In genomic region chr13:54079782-54080759, GRCm38 (mm10) we compare ENCODE assay signal across 13 mouse cellular contexts. TPM values are rescaled to one million over a fixed set of nuclear protein-coding genes. Genes with fewer than 3 reads are reported as not detected.
DNase-seq lines count a peak whose midpoint lies in the region; ATAC-seq and TF ChIP-seq lines count a peak whose summit lies in the region.
"Had no signal": no experiment of that assay in that cellular context is flagged by ENCODE, and none has a peak within 500 bp of the region (broad histone marks: within the 10 kb centered on the region; RNA-seq: fewer than 3 reads in every experiment).

No protein-coding gene starts in this region.

- H3K27ac ChIP-seq in forebrain, embryonic 14.5 days (ENCODE audit: low read depth, low read length), result no peak overlapping the region
- H3K27ac ChIP-seq in forebrain, embryonic 12.5 days, result no peak overlapping the region
- 0 out of 2 replicates have a peak overlapping the region, but pooled peaks have one; percentile 8 for H3K27ac ChIP-seq in limb, embryonic 12.5 days
- no peak overlapping the region for H3K27ac ChIP-seq in limb, embryonic 10.5 days
- peak overlapping the region; percentile 66 for H3K27ac ChIP-seq in kidney, adult 2 months (ENCODE audit: insufficient read depth, low read depth, low read length)
- peak overlapping the region; percentile 92 for H3K27ac ChIP-seq in small intestine, adult 2 months (ENCODE audit: insufficient read depth, low read depth, low read length)
- H3K27ac ChIP-seq: embryonic facial prominence, embryonic 15.5 days; hindbrain, embryonic 13.5 days had no signal

- no peak for ATAC-seq in forebrain, embryonic 14.5 days
- no peak for ATAC-seq in forebrain, embryonic 12.5 days (ENCODE audit: low FRiP score)
- no peak for ATAC-seq in limb, embryonic 12.5 days (ENCODE audit: insufficient number of reproducible peaks, insufficient read depth, low FRiP score, low TSS enrichment, low read depth)

- peak; percentile 26 for DNase-seq in forebrain, embryonic 14.5 days (ENCODE audit: low spot score)
- no peak for DNase-seq in limb, embryonic 10.5 days (ENCODE audit: low spot score)
- DNase-seq in kidney, adult 2 months, result peak; percentile 77
- DNase-seq in gastrocnemius, postnatal 36 days, result no peak
- no peak for DNase-seq in ovary, postnatal 14 days (ENCODE audit: low spot score)
- DNase-seq: midbrain, embryonic 14.5 days had no signal

- H3K9me3 ChIP-seq in forebrain, embryonic 14.5 days (replicated peaks; ENCODE audit: control insufficient read depth, low read length), result no peaks in the 10 kb centered on the region
- H3K9me3 ChIP-seq in forebrain, embryonic 12.5 days, result no peaks in the 10 kb centered on the region
- no peaks in the 10 kb centered on the region for H3K9me3 ChIP-seq in limb, embryonic 12.5 days
- H3K9me3 ChIP-seq in limb, embryonic 10.5 days (replicated peaks), result no peaks in the 10 kb centered on the region
- H3K9me3 ChIP-seq: embryonic facial prominence, embryonic 15.5 days; hindbrain, embryonic 13.5 days had no signal

- no peak for TF ChIP-seq CTCF in kidney, adult 2 months (conservative IDR thresholded peaks at IDR 0.05; ENCODE audit: insufficient read depth, insufficient read length, low read depth, low read length)
- TF ChIP-seq CTCF in small intestine, adult 2 months (IDR thresholded peaks at IDR 0.05; ENCODE audit: extremely low read depth, insufficient read length, insufficient replicate concordance, low read depth, low read length), result no peak

- peaks cover 6% of the 10 kb centered on the region; the same call in 1 of the 2 replicates for H3K36me3 ChIP-seq in forebrain, embryonic 14.5 days (ENCODE audit: control insufficient read depth, insufficient read depth, low read length)
- H3K36me3 ChIP-seq in forebrain, embryonic 12.5 days (replicated peaks), result no peaks in the 10 kb centered on the region
- H3K36me3 ChIP-seq in limb, embryonic 12.5 days, result no peaks in the 10 kb centered on the region
- H3K36me3 ChIP-seq in limb, embryonic 10.5 days, result peaks cover 12% of the 10 kb centered on the region
- no peaks in the 10 kb centered on the region for H3K36me3 ChIP-seq in kidney, adult 2 months (ENCODE audit: control insufficient read depth, insufficient read depth, low read length)
- peaks cover 9% of the 10 kb centered on the region for H3K36me3 ChIP-seq in small intestine, adult 2 months (ENCODE audit: control insufficient read depth, insufficient read depth, low read length)
- H3K36me3 ChIP-seq: embryonic facial prominence, embryonic 15.5 days; hindbrain, embryonic 13.5 days had no signal

- intact Hi-C loops in gastrocnemius, postnatal 36 days (cut with DNase I), result no loop called here

- WGBS in forebrain, embryonic 14.5 days, result 78% methylated on average over 12 of the region's 12 CpGs
- WGBS in forebrain, embryonic 12.5 days, result 83% methylated on average over 12 of the region's 12 CpGs
- 72% methylated on average over 12 of the region's 12 CpGs for WGBS in limb, embryonic 12.5 days
- WGBS in limb, embryonic 10.5 days, result 87% methylated on average over 12 of the region's 12 CpGs
- 46% methylated on average over 12 of the region's 12 CpGs for WGBS in kidney, adult 2 months
- 46% methylated on average over 12 of the region's 12 CpGs for WGBS in small intestine, adult 2 months

- H3K9ac ChIP-seq in forebrain, embryonic 14.5 days (ENCODE audit: low read length), result no peak overlapping the region
- no peak overlapping the region for H3K9ac ChIP-seq in forebrain, embryonic 12.5 days
- H3K9ac ChIP-seq in limb, embryonic 12.5 days (replicated peaks), result no peak overlapping the region
- H3K9ac ChIP-seq: embryonic facial prominence, embryonic 15.5 days; hindbrain, embryonic 13.5 days had no signal

- H3K4me2 ChIP-seq in forebrain, embryonic 14.5 days (ENCODE audit: low read length), result no peak overlapping the region
- H3K4me2 ChIP-seq in forebrain, embryonic 12.5 days, result no peak overlapping the region
- H3K4me2 ChIP-seq in limb, embryonic 12.5 days, result no peak overlapping the region
- H3K4me2 ChIP-seq: embryonic facial prominence, embryonic 15.5 days; hindbrain, embryonic 13.5 days had no signal

- no peaks in the 10 kb centered on the region for H3K4me1 ChIP-seq in forebrain, embryonic 14.5 days (ENCODE audit: control insufficient read depth, insufficient read depth, low read length)
- H3K4me1 ChIP-seq in forebrain, embryonic 12.5 days, result peaks cover 8% of the 10 kb centered on the region
- peaks cover 16% of the 10 kb centered on the region; the same call in 1 of the 2 replicates for H3K4me1 ChIP-seq in limb, embryonic 12.5 days (replicated peaks)
- H3K4me1 ChIP-seq in limb, embryonic 10.5 days, result peaks cover 10% of the 10 kb centered on the region; the same call in 1 of the 2 replicates
- H3K4me1 ChIP-seq in kidney, adult 2 months (ENCODE audit: control insufficient read depth, insufficient read depth, low read length), result peaks cover 36% of the 10 kb centered on the region
- H3K4me1 ChIP-seq in small intestine, adult 2 months (ENCODE audit: control insufficient read depth, insufficient read depth, insufficient read length, low read length), result peaks cover 39% of the 10 kb centered on the region

- H3K27me3 ChIP-seq in forebrain, embryonic 14.5 days (replicated peaks; ENCODE audit: control insufficient read depth, insufficient read depth, low read length), result no peaks in the 10 kb centered on the region
- H3K27me3 ChIP-seq in forebrain, embryonic 12.5 days, result no peaks in the 10 kb centered on the region
- H3K27me3 ChIP-seq in limb, embryonic 12.5 days, result no peaks in the 10 kb centered on the region
- no peaks in the 10 kb centered on the region for H3K27me3 ChIP-seq in limb, embryonic 10.5 days (ENCODE audit: low read depth, poor library complexity, severe bottlenecking)
- no peaks in the 10 kb centered on the region for H3K27me3 ChIP-seq in kidney, adult 2 months (replicated peaks; ENCODE audit: control insufficient read depth, insufficient read depth, low read length)
- no peaks in the 10 kb centered on the region for H3K27me3 ChIP-seq in small intestine, adult 2 months (ENCODE audit: control insufficient read depth, insufficient read depth, low read length)
- H3K27me3 ChIP-seq: embryonic facial prominence, embryonic 15.5 days; hindbrain, embryonic 13.5 days had no signal

- no peak overlapping the region for H3K4me3 ChIP-seq in forebrain, embryonic 14.5 days (ENCODE audit: low read depth, low read length)
- no peak overlapping the region for H3K4me3 ChIP-seq in forebrain, embryonic 12.5 days (replicated peaks)
- no peak overlapping the region for H3K4me3 ChIP-seq in limb, embryonic 12.5 days (replicated peaks)
- no peak overlapping the region for H3K4me3 ChIP-seq in limb, embryonic 10.5 days
- no peak overlapping the region for H3K4me3 ChIP-seq in kidney, adult 2 months (ENCODE audit: insufficient read depth, low read depth, low read length)
- no peak overlapping the region for H3K4me3 ChIP-seq in small intestine, adult 2 months (ENCODE audit: low read depth, low read length)
- H3K4me3 ChIP-seq: embryonic facial prominence, embryonic 15.5 days; hindbrain, embryonic 13.5 days had no signal

- TF ChIP-seq POLR2A in kidney, adult 2 months (IDR thresholded peaks at IDR 0.05; ENCODE audit: low read depth, low read length), result no peak
- no peak for TF ChIP-seq POLR2A in small intestine, adult 2 months (IDR thresholded peaks at IDR 0.05; ENCODE audit: low read depth, low read length)

RNA-seq across cellular contexts. Expression of gene Sfxn1, which starts 8.4 kb away (rescaled TPM):
- polyA plus RNA-seq in forebrain, embryonic 14.5 days (2014; fragmentation: Nextera tagmentation; extraction: Ambion mirVana), result 88.6 and 88.8 TPM in 2 replicates
- polyA plus RNA-seq in forebrain, embryonic 12.5 days (2016; fragmentation: Nextera tagmentation; extraction: Ambion mirVana), result 83.4 and 84.9 TPM in 2 replicates
- 57.0 and 57.6 TPM in 2 replicates for polyA plus RNA-seq in limb, embryonic 12.5 days (2016; fragmentation: Nextera tagmentation; extraction: Ambion mirVana)
- 69.7 and 85.7 TPM in 2 replicates for polyA plus RNA-seq in limb, embryonic 10.5 days (2016; fragmentation: Nextera tagmentation; extraction: Ambion mirVana)
- 96.4 and 106 TPM in 2 replicates for polyA plus RNA-seq in kidney, adult 2 months (2012; rRNA removed)
- 15.8 and 36.6 TPM in 2 replicates for polyA plus RNA-seq in small intestine, adult 2 months (2012; rRNA removed)
- total RNA-seq in gastrocnemius, postnatal 36 days (2021), result 1 to 10 TPM; 1.8 to 2.4 TPM

RNA-seq across cellular contexts. Expression of gene Drd1, which starts 24.6 kb away (rescaled TPM):
- 5.1 and 8.3 TPM in 2 replicates for polyA plus RNA-seq in forebrain, embryonic 14.5 days (2014; fragmentation: Nextera tagmentation; extraction: Ambion mirVana)
- 0.41 and 0.49 TPM in 2 replicates for polyA plus RNA-seq in forebrain, embryonic 12.5 days (2016; fragmentation: Nextera tagmentation; extraction: Ambion mirVana)
- 0.20 TPM in 1 of 2 replicates, not detected in the other for polyA plus RNA-seq in limb, embryonic 12.5 days (2016; fragmentation: Nextera tagmentation; extraction: Ambion mirVana)
- not detected in 2 replicates for polyA plus RNA-seq in limb, embryonic 10.5 days (2016; fragmentation: Nextera tagmentation; extraction: Ambion mirVana)
- 0.02 and 0.08 TPM in 2 replicates for polyA plus RNA-seq in kidney, adult 2 months (2012; rRNA removed)
- polyA plus RNA-seq in small intestine, adult 2 months (2012; rRNA removed), result not detected in 2 replicates
- not detected for total RNA-seq in gastrocnemius, postnatal 36 days (2021)
- polyA plus RNA-seq: C2C12; limb, embryonic 11.5 days had no signal

Comparison
In these comparisons a context has a peak if more than half of its experiments do, and no peak if none do; other contexts are left out.
1. H3K27ac ChIP-seq: peak in limb, embryonic 12.5 days (single experiment), kidney, adult 2 months (single experiment) and small intestine, adult 2 months (single experiment); none in forebrain, embryonic 14.5 days (single experiment), forebrain, embryonic 12.5 days (single experiment) and limb, embryonic 10.5 days (single experiment).
2. DNase-seq: peak in forebrain, embryonic 14.5 days (single experiment) and kidney, adult 2 months (single experiment); none in limb, embryonic 10.5 days (single experiment), gastrocnemius, postnatal 36 days (0 of 2) and ovary, postnatal 14 days (single experiment).